Mouse (Mus musculus) heart, embryonic 12.5 days (tissue): ENCODE data around the gene Zdhhc18. TPM values are rescaled to one million over a fixed set of nuclear protein-coding genes. Genes with fewer than 3 reads are reported as not detected.
A peak's percentile ranks its signal among the peaks of the same experiment; 100 is the strongest.
"Not testable (repeated sequence)": the region's sequence is repeated elsewhere in the genome, so short reads cannot be mapped to it uniquely, and the experiment has no call there.

Experiments
- ATAC-seq: fragments of 200-750 bp; cut with Nextera tagmentation; 2 replicates; pipeline ENCODE4 v1.8.0; 2017; ENCODE audit warnings: moderate TSS enrichment, moderate library complexity; ENCODE audit not compliant: insufficient number of reproducible peaks, low FRiP score
- H3K27ac ChIP-seq: fragments of 300-500 bp; sonication (generic); 2 replicates; pipeline ENCODE4 v1.5.1; 2016; ENCODE audit warnings: mild to moderate bottlenecking, moderate library complexity; ENCODE audit not compliant: poor library complexity, severe bottlenecking
- H3K27me3 ChIP-seq: fragments of 300-500 bp; sonication (generic); replicated peaks from 2 replicates; pipeline ENCODE4 v1.6.1; 2016; ENCODE audit warnings: mild to moderate bottlenecking, moderate library complexity
- H3K36me3 ChIP-seq: fragments of 300-500 bp; sonication (generic); 2 replicates; pipeline ENCODE4 v1.6.1; 2016; ENCODE audit warnings: mild to moderate bottlenecking, moderate library complexity
- H3K4me1 ChIP-seq: fragments of 300-500 bp; sonication (generic); replicated peaks from 2 replicates; pipeline ENCODE4 v1.6.1; 2016; ENCODE audit warnings: mild to moderate bottlenecking
- H3K4me2 ChIP-seq: fragments of 300-500 bp; sonication (generic); 2 replicates; pipeline ENCODE4 v1.6.1; 2016; ENCODE audit warnings: mild to moderate bottlenecking, moderate library complexity
- H3K4me3 ChIP-seq: fragments of 300-500 bp; sonication (generic); 2 replicates; pipeline ENCODE4 v1.5.1; 2016; ENCODE audit warnings: mild to moderate bottlenecking
- H3K9ac ChIP-seq: fragments of 300-500 bp; sonication (generic); 2 replicates; pipeline ENCODE4 v1.6.1; 2016; ENCODE audit warnings: mild to moderate bottlenecking, moderate library complexity
- H3K9me3 ChIP-seq: fragments of 300-500 bp; sonication (generic); replicated peaks from 2 replicates; pipeline ENCODE4 v1.6.1; 2016; ENCODE audit warnings: mild to moderate bottlenecking, moderate library complexity
- WGBS: fragments of 180-500 bp; shearing (Covaris S2); methylation state at CpG from one replicate; pipeline ENCODE4 v1.1.7; 2016; 5-methylcytosine and 5-hydroxymethylcytosine counted together
- polyA plus RNA-seq: library from polyadenylated mRNA; unstranded; fragments of >200 nt; fragmentation: Nextera tagmentation; extraction: Ambion mirVana; gene quantifications from 2 replicates; pipeline ENCODE4 v1.2.1, GENCODE M21; 2016

Zdhhc18 gene
- polyA plus RNA-seq, 1 experiment from 2014 or later, result 3.5 TPM

- Histone ChIP-seq H3K27ac (no peak overlapping the region), H3K4me1 (peaks cover 33% of the 10 kb centered on the region), H3K27me3 (no peaks in the 10 kb centered on the region), H3K9ac (no peak overlapping the region), H3K36me3 (peaks cover 32% of the 10 kb centered on the region), H3K4me3 (no peak overlapping the region), H3K9me3 (no peaks in the 10 kb centered on the region), H3K4me2 (no peak overlapping the region)
- 84% methylated on average over 8 of the region's 8 CpGs for WGBS
- no peak for ATAC-seq
Measured at GRCm38 (mm10) chr4:133662421-133662820, 12.5 kb upstream of the Zdhhc18 start.

- Histone ChIP-seq H3K4me1 (peaks cover 33% of the 10 kb centered on the region), H3K4me3 (peak overlapping the region; percentile 31), H3K27ac (peak overlapping the region; percentile 86), H3K4me2 (peak overlapping the region; percentile 60), H3K9me3 (no peaks in the 10 kb centered on the region), H3K9ac (peak overlapping the region; percentile 60), H3K36me3 (peaks cover 22% of the 10 kb centered on the region), H3K27me3 (no peaks in the 10 kb centered on the region)
- peak; percentile 30; the same call in 1 of the 2 replicates for ATAC-seq
- 15% methylated on average over 10 of the region's 10 CpGs for WGBS
Measured at GRCm38 (mm10) chr4:133660193-133661155, 10.5 kb upstream of the Zdhhc18 start.

DNA sequence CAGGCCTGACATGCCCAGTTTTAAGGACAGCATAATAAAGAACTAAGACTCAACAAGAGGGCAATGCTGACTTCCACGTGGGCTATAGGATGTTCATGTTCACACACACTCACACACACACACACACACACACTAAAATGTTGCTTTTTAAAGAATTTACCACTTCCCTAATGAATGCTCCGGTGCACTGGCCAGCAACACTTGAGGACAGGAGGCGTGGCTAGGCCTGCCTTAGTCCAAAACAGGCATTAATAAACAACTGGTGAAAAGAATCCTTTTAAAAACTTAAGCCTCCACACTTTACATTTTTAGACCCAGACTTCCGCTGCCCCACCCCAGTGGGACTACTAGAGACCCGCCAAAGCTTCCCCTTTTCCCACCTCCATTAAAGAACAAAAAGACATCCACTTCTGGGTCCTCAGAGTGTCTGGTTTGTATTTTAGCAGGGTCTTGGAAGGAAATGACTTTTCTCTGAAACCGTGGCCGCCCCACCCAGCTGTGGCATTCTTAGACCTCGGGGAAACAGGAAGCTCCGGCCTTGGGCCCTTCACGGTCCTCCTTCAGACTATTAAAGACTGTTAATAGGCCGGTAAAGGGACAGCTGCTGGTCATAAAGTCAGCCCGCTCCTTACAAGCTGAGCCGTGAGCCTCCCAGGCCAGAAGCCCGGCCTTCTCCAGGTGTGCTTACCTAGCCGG lies 9.7 kb upstream of the Zdhhc18 start:
- peaks cover 30% of the 10 kb centered on the region for H3K4me1 ChIP-seq
- no peaks in the 10 kb centered on the region for H3K9me3 ChIP-seq
- peak overlapping the region; percentile 31 for H3K4me3 ChIP-seq
- peaks cover 15% of the 10 kb centered on the region for H3K36me3 ChIP-seq
- H3K9ac ChIP-seq, result peak overlapping the region; percentile 60
- ATAC-seq, result peak; percentile 28; the same call in 1 of the 2 replicates
- H3K27ac ChIP-seq, result peak overlapping the region; percentile 86
- H3K27me3 ChIP-seq, result no peaks in the 10 kb centered on the region
- H3K4me2 ChIP-seq, result peak overlapping the region; percentile 60
- 12% methylated on average over 15 of the region's 15 CpGs for WGBS

- H3K27ac ChIP-seq, result no peak overlapping the region
- H3K4me2 ChIP-seq, result peak overlapping the region; percentile 60
- no peaks in the 10 kb centered on the region for H3K9me3 ChIP-seq
- no peak overlapping the region for H3K9ac ChIP-seq
- no peak for ATAC-seq
- H3K27me3 ChIP-seq, result no peaks in the 10 kb centered on the region
- H3K36me3 ChIP-seq, result peaks cover 12% of the 10 kb centered on the region
- 36% methylated on average over 2 of the region's 2 CpGs for WGBS
- no peak overlapping the region for H3K4me3 ChIP-seq
- H3K4me1 ChIP-seq, result peaks cover 30% of the 10 kb centered on the region
Measured at GRCm38 (mm10) chr4:133658729-133659128, 8.8 kb upstream of the Zdhhc18 start.

- H3K9ac ChIP-seq, result no peak overlapping the region
- no peaks in the 10 kb centered on the region for H3K27me3 ChIP-seq
- H3K4me3 ChIP-seq, result no peak overlapping the region
- peaks cover 25% of the 10 kb centered on the region for H3K4me1 ChIP-seq
- H3K27ac ChIP-seq, result no peak overlapping the region
- H3K9me3 ChIP-seq, result no peaks in the 10 kb centered on the region
- no peak overlapping the region for H3K4me2 ChIP-seq
- H3K36me3 ChIP-seq, result peaks cover 12% of the 10 kb centered on the region
- ATAC-seq, result no peak
- 59% methylated on average over 5 of the region's 5 CpGs for WGBS
Measured at GRCm38 (mm10) chr4:133657829-133658458, 8.0 kb upstream of the Zdhhc18 start.

GRCm38 (mm10) chr4:133656997-133657396 lies 7.0 kb upstream of the Zdhhc18 start:
- H3K4me2 ChIP-seq, result no peak overlapping the region
- H3K36me3 ChIP-seq, result peaks cover 3% of the 10 kb centered on the region
- H3K9me3 ChIP-seq, result no peaks in the 10 kb centered on the region
- no peak overlapping the region for H3K27ac ChIP-seq
- 33% methylated on average over 4 of the region's 4 CpGs for WGBS
- H3K27me3 ChIP-seq, result no peaks in the 10 kb centered on the region
- H3K4me3 ChIP-seq, result no peak overlapping the region
- peaks cover 25% of the 10 kb centered on the region for H3K4me1 ChIP-seq
- no peak overlapping the region for H3K9ac ChIP-seq
- ATAC-seq, result no peak

DNA sequence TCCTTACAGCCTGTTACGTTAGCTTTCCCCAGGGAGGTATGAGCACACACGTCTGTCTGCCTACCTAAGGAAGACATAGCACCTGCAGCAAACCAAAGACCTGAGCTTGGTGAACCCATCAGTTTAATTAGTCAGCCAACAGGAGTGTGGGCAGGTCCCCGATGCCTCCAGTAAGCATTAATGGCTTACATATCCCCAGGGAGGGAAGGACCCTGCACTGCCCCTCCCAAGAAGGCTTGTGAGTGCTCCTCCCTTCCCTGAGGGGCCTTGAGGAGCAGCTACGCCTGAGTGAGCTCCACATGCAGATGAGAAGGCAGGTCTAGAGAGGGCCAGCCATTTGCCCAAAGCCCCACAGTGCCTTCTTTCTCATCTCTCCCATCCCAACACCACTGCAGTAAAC lies 6.3 kb upstream of the Zdhhc18 start:
- 64% methylated on average over 4 of the region's 4 CpGs for WGBS
- H3K27ac ChIP-seq, result no peak overlapping the region

DNA sequence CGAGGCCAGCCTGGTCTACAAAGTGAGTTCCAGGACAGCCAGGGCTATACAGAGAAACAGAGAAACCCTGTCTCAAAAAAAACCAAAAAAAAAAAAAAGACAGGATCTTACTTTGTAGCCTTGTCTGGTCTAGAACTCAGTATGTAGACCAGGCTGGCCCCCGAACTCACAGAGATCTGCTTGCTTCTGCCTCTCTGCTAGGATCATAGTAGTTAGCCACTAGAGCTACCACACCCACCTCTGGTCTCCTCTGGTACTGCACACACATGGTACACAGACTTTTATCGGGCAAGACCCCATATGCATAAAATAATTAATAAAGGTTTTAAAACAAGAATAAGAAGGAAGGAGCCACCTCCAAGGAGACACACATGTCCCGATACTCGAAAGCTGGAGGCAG lies 4.1 kb upstream of the Zdhhc18 start:
- not testable (repeated sequence) for H3K36me3 ChIP-seq, H3K9me3 ChIP-seq, H3K4me2 ChIP-seq, ATAC-seq, H3K4me3 ChIP-seq, H3K27ac ChIP-seq, H3K9ac ChIP-seq, H3K27me3 ChIP-seq
- 91% methylated on average over 5 of the region's 5 CpGs for WGBS
- 0 out of 2 replicates have a peak, but pooled peaks cover 11% of the 10 kb centered on the region for H3K4me1 ChIP-seq

More for the DNA sequence above, 6.3 kb upstream of the Zdhhc18 start:
- H3K27me3 ChIP-seq, result no peaks in the 10 kb centered on the region
- no peak overlapping the region for H3K4me3 ChIP-seq
- peaks cover 29% of the 10 kb centered on the region for H3K4me1 ChIP-seq
- no peak overlapping the region for H3K9ac ChIP-seq
- ATAC-seq, result no peak
- no peak overlapping the region for H3K4me2 ChIP-seq
- H3K9me3 ChIP-seq, result no peaks in the 10 kb centered on the region
- no peaks in the 10 kb centered on the region for H3K36me3 ChIP-seq

GRCm38 (mm10) chr4:133652746-133653145 lies 2.8 kb upstream of the Zdhhc18 start:
- Histone ChIP-seq H3K4me1 (0 out of 2 replicates have a peak, but pooled peaks cover 7% of the 10 kb centered on the region), H3K4me3 (no peak overlapping the region), H3K9me3 (no peaks in the 10 kb centered on the region), H3K27ac (no peak overlapping the region), H3K9ac (no peak overlapping the region), H3K4me2 (no peak overlapping the region), H3K27me3 (no peaks in the 10 kb centered on the region), H3K36me3 (no peaks in the 10 kb centered on the region)
- no peak for ATAC-seq
- 72% methylated on average over 10 of the region's 10 CpGs for WGBS

GRCm38 (mm10) chr4:133651986-133652385 lies 2.0 kb upstream of the Zdhhc18 start:
- Histone ChIP-seq H3K4me2 (no peak overlapping the region), H3K9ac (no peak overlapping the region), H3K4me1 (0 out of 2 replicates have a peak, but pooled peaks cover 7% of the 10 kb centered on the region), H3K27me3 (no peaks in the 10 kb centered on the region), H3K9me3 (no peaks in the 10 kb centered on the region), H3K27ac (no peak overlapping the region), H3K36me3 (no peaks in the 10 kb centered on the region), H3K4me3 (no peak overlapping the region)
- no peak for ATAC-seq
- 71% methylated on average over 4 of the region's 4 CpGs for WGBS

GRCm38 (mm10) chr4:133651445-133651844 lies 1.5 kb upstream of the Zdhhc18 start:
- H3K27me3 ChIP-seq, result no peaks in the 10 kb centered on the region
- H3K4me2 ChIP-seq, result no peak overlapping the region
- no peak for ATAC-seq
- H3K9ac ChIP-seq, result no peak overlapping the region
- 55% methylated on average over 10 of the region's 10 CpGs for WGBS
- H3K9me3 ChIP-seq, result no peaks in the 10 kb centered on the region
- no peak overlapping the region for H3K27ac ChIP-seq
- H3K36me3 ChIP-seq, result no peaks in the 10 kb centered on the region
- H3K4me1 ChIP-seq, result 0 out of 2 replicates have a peak, but pooled peaks cover 7% of the 10 kb centered on the region
- no peak overlapping the region for H3K4me3 ChIP-seq
